Mouse (Mus musculus): ENCODE measurements around the gene Pias3. TPM values are rescaled to one million over a fixed set of nuclear protein-coding genes. Genes with fewer than 3 reads are reported as not detected.

Gene Pias3
- polyA plus RNA-seq, 2 experiments, result 52.2 to 100 TPM

- Histone ChIP-seq H3K27me3 (ENCODE audit: control insufficient read depth, insufficient read depth, low read length) (no peaks in the 10 kb centered on the region), H3K4me3 (replicated peaks; ENCODE audit: low read length) (no peak overlapping the region), H3K9ac (ENCODE audit: low read depth, low read length, severe bottlenecking) (no peak overlapping the region; the same call in 1 of the 2 replicates), H3K9me3 (ENCODE audit: control insufficient read depth, low read length) (no peaks in the 10 kb centered on the region), H3K27ac (replicated peaks; ENCODE audit: low read depth, low read length) (no peak overlapping the region), H3K4me1 (ENCODE audit: control insufficient read depth, insufficient read depth, low read length) (peaks cover 14% of the 10 kb centered on the region), H3K36me3 (ENCODE audit: control insufficient read depth, insufficient read depth, low read length) (peaks cover 48% of the 10 kb centered on the region), H3K4me2 (replicated peaks; ENCODE audit: low read depth, low read length, severe bottlenecking) (no peak overlapping the region)
- ATAC-seq (ENCODE audit: low FRiP score, low read depth), result no peak
- WGBS, result 29% methylated on average over 19 of the region's 19 CpGs
- DNase-seq (ENCODE audit: low spot score), result no peak
- no peak for TF ChIP-seq POLR2A (IDR thresholded peaks at IDR 0.05; ENCODE audit: borderline replicate concordance, extremely low read depth, insufficient read depth, insufficient read length)
These were observed 3.0 kb downstream of the Pias3 start for GRCm38 (mm10) chr3:96698993-96699690.

- H3K27me3 ChIP-seq (ENCODE audit: control insufficient read depth, insufficient read depth, low read length), result no peaks in the 10 kb centered on the region
- H3K9ac ChIP-seq (ENCODE audit: low read depth, low read length, severe bottlenecking), result no peak overlapping the region
- no peaks in the 10 kb centered on the region for H3K9me3 ChIP-seq (ENCODE audit: control insufficient read depth, low read length)
- peaks cover 60% of the 10 kb centered on the region for H3K36me3 ChIP-seq (ENCODE audit: control insufficient read depth, insufficient read depth, low read length)
- TF ChIP-seq POLR2A (IDR thresholded peaks at IDR 0.05; ENCODE audit: borderline replicate concordance, extremely low read depth, insufficient read depth, insufficient read length), result no peak
- peaks cover 14% of the 10 kb centered on the region for H3K4me1 ChIP-seq (ENCODE audit: control insufficient read depth, insufficient read depth, low read length)
- DNase-seq (ENCODE audit: low spot score), result no peak
- 56% methylated on average over 7 of the region's 7 CpGs for WGBS
- no peak overlapping the region for H3K27ac ChIP-seq (replicated peaks; ENCODE audit: low read depth, low read length)
- ATAC-seq (ENCODE audit: low FRiP score, low read depth), result no peak
- H3K4me3 ChIP-seq (replicated peaks; ENCODE audit: low read length), result no peak overlapping the region
- H3K4me2 ChIP-seq (replicated peaks; ENCODE audit: low read depth, low read length, severe bottlenecking), result no peak overlapping the region
These were observed 4.2 kb downstream of the Pias3 start for GRCm38 (mm10) chr3:96700376-96700775.

- ATAC-seq (ENCODE audit: low FRiP score, low read depth) (no peak), DNase-seq (ENCODE audit: low spot score) (no peak)
- TF ChIP-seq POLR2A (IDR thresholded peaks at IDR 0.05; ENCODE audit: borderline replicate concordance, extremely low read depth, insufficient read depth, insufficient read length), result no peak
- H3K27me3 ChIP-seq (ENCODE audit: control insufficient read depth, insufficient read depth, low read length), result no peaks in the 10 kb centered on the region
- H3K4me2 ChIP-seq (replicated peaks; ENCODE audit: low read depth, low read length, severe bottlenecking), result no peak overlapping the region
- peaks cover 10% of the 10 kb centered on the region for H3K4me1 ChIP-seq (ENCODE audit: control insufficient read depth, insufficient read depth, low read length)
- no peaks in the 10 kb centered on the region for H3K9me3 ChIP-seq (ENCODE audit: control insufficient read depth, low read length)
- no peak overlapping the region for H3K4me3 ChIP-seq (replicated peaks; ENCODE audit: low read length)
- no peak overlapping the region for H3K27ac ChIP-seq (replicated peaks; ENCODE audit: low read depth, low read length)
- 81% methylated on average over 4 of the region's 4 CpGs for WGBS
- no peak overlapping the region for H3K9ac ChIP-seq (ENCODE audit: low read depth, low read length, severe bottlenecking)
- H3K36me3 ChIP-seq (ENCODE audit: control insufficient read depth, insufficient read depth, low read length), result peaks cover 62% of the 10 kb centered on the region
These were observed 4.8 kb downstream of the Pias3 start for GRCm38 (mm10) chr3:96701003-96701402.

GRCm38 (mm10) chr3:96704778-96705177 lies 8.6 kb downstream of the Pias3 start:
- H3K9me3 ChIP-seq (ENCODE audit: control insufficient read depth, low read length), result no peaks in the 10 kb centered on the region
- H3K9ac ChIP-seq (ENCODE audit: low read depth, low read length, severe bottlenecking), result no peak overlapping the region
- H3K36me3 ChIP-seq (ENCODE audit: control insufficient read depth, insufficient read depth, low read length), result peaks cover 57% of the 10 kb centered on the region
- WGBS, result 70% methylated on average over 11 of the region's 11 CpGs
- H3K27ac ChIP-seq (replicated peaks; ENCODE audit: low read depth, low read length), result no peak overlapping the region
- ATAC-seq (ENCODE audit: low FRiP score, low read depth) (no peak), DNase-seq (ENCODE audit: low spot score) (no peak)
- H3K4me1 ChIP-seq (ENCODE audit: control insufficient read depth, insufficient read depth, low read length), result no peaks in the 10 kb centered on the region; the same call in 1 of the 2 replicates
- no peak overlapping the region for H3K4me3 ChIP-seq (replicated peaks; ENCODE audit: low read length)
- H3K27me3 ChIP-seq (ENCODE audit: control insufficient read depth, insufficient read depth, low read length), result no peaks in the 10 kb centered on the region
- no peak for TF ChIP-seq POLR2A (IDR thresholded peaks at IDR 0.05; ENCODE audit: borderline replicate concordance, extremely low read depth, insufficient read depth, insufficient read length)
- H3K4me2 ChIP-seq (replicated peaks; ENCODE audit: low read depth, low read length, severe bottlenecking), result no peak overlapping the region

GRCm38 (mm10) chr3:96706217-96706616 lies 10.0 kb downstream of the Pias3 start:
- H3K4me3 ChIP-seq (replicated peaks; ENCODE audit: low read length), result no peak overlapping the region
- no peak overlapping the region for H3K9ac ChIP-seq (ENCODE audit: low read depth, low read length, severe bottlenecking)
- no peak overlapping the region for H3K4me2 ChIP-seq (replicated peaks; ENCODE audit: low read depth, low read length, severe bottlenecking)
- H3K27me3 ChIP-seq (ENCODE audit: control insufficient read depth, insufficient read depth, low read length), result no peaks in the 10 kb centered on the region
- H3K27ac ChIP-seq (replicated peaks; ENCODE audit: low read depth, low read length), result no peak overlapping the region
- DNase-seq (ENCODE audit: low spot score) (no peak), ATAC-seq (ENCODE audit: low FRiP score, low read depth) (no peak)
- no peaks in the 10 kb centered on the region; the same call in 1 of the 2 replicates for H3K4me1 ChIP-seq (ENCODE audit: control insufficient read depth, insufficient read depth, low read length)
- 90% methylated on average over 11 of the region's 11 CpGs for WGBS
- no peaks in the 10 kb centered on the region for H3K9me3 ChIP-seq (ENCODE audit: control insufficient read depth, low read length)
- TF ChIP-seq POLR2A (IDR thresholded peaks at IDR 0.05; ENCODE audit: borderline replicate concordance, extremely low read depth, insufficient read depth, insufficient read length), result no peak
- peaks cover 56% of the 10 kb centered on the region for H3K36me3 ChIP-seq (ENCODE audit: control insufficient read depth, insufficient read depth, low read length)
